Mouse (Mus musculus): ENCODE data around the gene Prnd.

The Prnd gene

GRCm38 (mm10) chr2:131950598-131951095, at the start of gene Prnd:
TSS of gene Prnd (plus strand) at chr2:131950861.
- DNase-seq = no peak

- no peak for DNase-seq
Measured at GRCm38 (mm10) chr2:131902423-131902822, 48.2 kb upstream of the Prnd start.

- DNase-seq = peak; percentile 8 to 11
Measured at GRCm38 (mm10) chr2:131902867-131903266, 47.8 kb upstream of the Prnd start.

GRCm38 (mm10) chr2:131905025-131905424, 45.6 kb upstream of the Prnd start:
- DNase-seq = no peak

GRCm38 (mm10) chr2:131905776-131906175, 44.9 kb upstream of the Prnd start:
- DNase-seq = no peak

GRCm38 (mm10) chr2:131906266-131906665, 44.4 kb upstream of the Prnd start:
- DNase-seq = no peak

- DNase-seq = peak in 1 of 2 experiments; percentile 35
Measured at GRCm38 (mm10) chr2:131906846-131907245, 43.8 kb upstream of the Prnd start.

- DNase-seq = no peak
Measured at GRCm38 (mm10) chr2:131907311-131907710, 43.4 kb upstream of the Prnd start.

GRCm38 (mm10) chr2:131908351-131908861, 42.3 kb upstream of the Prnd start:
- DNase-seq = no peak

- DNase-seq = peak; percentile 16 to 18
Measured at GRCm38 (mm10) chr2:131908906-131909305, 41.8 kb upstream of the Prnd start.

- DNase-seq = peak; percentile 95 to 99
Measured at GRCm38 (mm10) chr2:131909683-131910572, 40.7 kb upstream of the Prnd start, which contains the start of the genes Prnp and Prn. TSS of gene Prnp (plus strand) at chr2:131909928. TSS of gene Prn (plus strand) at chr2:131909957.

GRCm38 (mm10) chr2:131910847-131911246, 39.8 kb upstream of the Prnd start:
- peak; percentile 16 to 17 for DNase-seq

GRCm38 (mm10) chr2:131911341-131911740, 39.3 kb upstream of the Prnd start:
- peak; percentile 63 to 74 for DNase-seq

- DNase-seq = peak; percentile 20 to 48
Measured at GRCm38 (mm10) chr2:131912526-131913258, 38.0 kb upstream of the Prnd start.

- no peak for DNase-seq
Measured at GRCm38 (mm10) chr2:131932275-131932902, 18.3 kb upstream of the Prnd start.

GRCm38 (mm10) chr2:131933013-131933412, 17.6 kb upstream of the Prnd start:
- no peak for DNase-seq

- DNase-seq = no peak
Measured at GRCm38 (mm10) chr2:131933598-131933997, 17.1 kb upstream of the Prnd start.

GRCm38 (mm10) chr2:131934243-131934642, 16.4 kb upstream of the Prnd start:
- DNase-seq = no peak

GRCm38 (mm10) chr2:131935390-131936105, 15.1 kb upstream of the Prnd start:
- peak in 1 of 2 experiments; percentile 24 for DNase-seq

GRCm38 (mm10) chr2:131936410-131936809, 14.3 kb upstream of the Prnd start:
- DNase-seq = peak in 1 of 2 experiments; percentile 9

- peak; percentile 63 to 79 for DNase-seq
Measured at GRCm38 (mm10) chr2:131939404-131940111, 11.1 kb upstream of the Prnd start.

All from cerebellum, postnatal 25 days (tissue).